Mouse (Mus musculus): Measurements from ENCODE around the gene Itgb5. TPM values are rescaled to one million over a fixed set of nuclear protein-coding genes. Genes with fewer than 3 reads are reported as not detected.

The Itgb5 gene
- polyA plus RNA-seq, 1 experiment, result 0.13 TPM

DNA sequence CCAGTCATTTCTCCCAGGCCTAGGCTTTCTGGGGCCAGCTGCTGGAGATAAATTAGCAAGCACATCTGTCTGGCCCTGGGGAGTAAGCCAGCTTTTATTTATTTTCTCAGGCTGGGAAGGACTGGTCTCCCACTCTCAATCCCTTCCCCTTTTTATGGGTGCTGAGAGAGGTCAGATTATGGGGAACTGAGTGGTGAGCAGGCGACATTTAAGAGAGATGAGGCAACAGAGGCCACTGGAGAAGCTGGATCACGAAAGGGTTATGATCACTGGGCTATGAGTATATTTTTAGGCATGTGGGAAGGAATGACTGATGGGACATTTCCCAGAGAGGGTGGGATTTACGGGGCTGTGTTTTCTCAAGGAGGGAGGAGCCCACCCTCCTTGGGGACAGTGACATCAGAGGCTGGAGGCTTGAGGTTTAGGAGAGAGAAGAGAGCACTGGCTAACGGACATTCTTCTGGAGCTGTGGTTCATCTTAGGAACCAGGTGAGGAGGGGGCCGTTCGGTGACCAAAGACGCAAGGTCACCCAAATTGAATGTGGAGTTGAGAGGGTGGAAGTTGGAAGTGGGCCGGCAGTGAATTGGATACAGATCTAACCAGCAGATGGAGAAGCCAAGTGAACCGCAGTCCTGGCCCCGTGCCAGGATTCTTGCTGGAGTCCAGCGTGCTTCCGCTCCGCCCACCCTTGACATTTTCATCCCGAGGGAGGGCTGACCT is 62.3 kb downstream of the Itgb5 start:
- H3K27me3 ChIP-seq (ENCODE audit: control insufficient read depth), result no peaks in the 10 kb centered on the region
- no peaks in the 10 kb centered on the region for H3K36me3 ChIP-seq (ENCODE audit: control insufficient read depth)
- H3K9me3 ChIP-seq (ENCODE audit: control insufficient read depth, low read length), result no peaks in the 10 kb centered on the region
- no peaks in the 10 kb centered on the region for H3K4me1 ChIP-seq (ENCODE audit: control insufficient read depth)
- H3K4me3 ChIP-seq (replicated peaks), result no peak overlapping the region
- TF ChIP-seq TAL1 (IDR thresholded peaks at IDR 0.05; ENCODE audit: low read length), result no peak
- no peak for TF ChIP-seq GATA1 (IDR thresholded peaks at IDR 0.05; ENCODE audit: low read length)

DNA sequence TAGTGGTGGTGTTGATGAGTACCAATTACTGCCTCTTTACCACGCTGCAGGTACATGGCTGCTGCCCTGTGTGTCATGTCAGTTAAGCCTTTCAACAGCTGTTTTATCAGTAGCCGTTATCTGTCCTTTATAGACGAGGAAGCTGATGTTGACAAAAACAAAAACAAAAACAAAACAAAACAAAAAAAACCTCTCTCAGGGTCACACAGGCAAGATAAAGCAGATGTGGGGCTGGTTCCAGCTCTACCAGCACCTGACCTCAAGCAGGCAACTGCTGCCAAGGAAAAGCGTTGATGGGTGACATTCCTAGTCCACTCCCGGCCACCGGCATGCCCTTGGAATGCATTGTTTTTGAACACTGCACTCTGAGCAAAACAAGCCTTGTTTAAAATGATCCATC is 63.1 kb downstream of the Itgb5 start:
- no peak for TF ChIP-seq TAL1 (IDR thresholded peaks at IDR 0.05; ENCODE audit: low read length)
- TF ChIP-seq GATA1 (IDR thresholded peaks at IDR 0.05; ENCODE audit: low read length), result no peak
- no peaks in the 10 kb centered on the region for H3K36me3 ChIP-seq (ENCODE audit: control insufficient read depth)
- H3K4me3 ChIP-seq (replicated peaks), result no peak overlapping the region
- no peaks in the 10 kb centered on the region for H3K27me3 ChIP-seq (ENCODE audit: control insufficient read depth)
- H3K9me3 ChIP-seq (ENCODE audit: control insufficient read depth, low read length), result no peaks in the 10 kb centered on the region
- no peaks in the 10 kb centered on the region for H3K4me1 ChIP-seq (ENCODE audit: control insufficient read depth)

DNA sequence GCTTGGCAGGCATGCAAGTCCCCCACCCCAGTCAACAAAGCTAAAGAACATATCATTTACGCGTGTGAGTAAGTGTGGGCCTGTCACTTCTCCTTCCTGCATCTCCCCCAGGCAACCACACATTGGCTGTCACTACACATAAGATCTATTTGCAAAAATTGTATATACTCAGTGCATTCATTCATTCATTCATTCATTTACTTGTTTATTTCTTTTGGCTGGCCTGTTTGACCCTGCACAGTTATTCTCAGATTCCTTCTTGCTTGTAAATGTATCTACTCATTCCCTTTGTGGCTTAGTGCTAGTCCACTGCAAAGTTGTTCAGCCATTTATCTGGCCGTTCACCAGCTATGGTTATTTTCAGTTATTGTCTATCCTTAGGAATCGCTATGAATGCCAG is 64.3 kb downstream of the Itgb5 start:
- TF ChIP-seq TAL1 (IDR thresholded peaks at IDR 0.05; ENCODE audit: low read length) (no peak), GATA1 (IDR thresholded peaks at IDR 0.05; ENCODE audit: low read length) (no peak)

GRCm38 (mm10) chr16:33894449-33894848 is 65.0 kb downstream of the Itgb5 start:
- TF ChIP-seq GATA1 (IDR thresholded peaks at IDR 0.05; ENCODE audit: low read length) (no peak), TAL1 (IDR thresholded peaks at IDR 0.05; ENCODE audit: low read length) (no peak)
- Histone ChIP-seq H3K27me3 (ENCODE audit: control insufficient read depth) (no peaks in the 10 kb centered on the region), H3K36me3 (ENCODE audit: control insufficient read depth) (no peaks in the 10 kb centered on the region), H3K9me3 (ENCODE audit: control insufficient read depth, low read length) (no peaks in the 10 kb centered on the region), H3K4me1 (ENCODE audit: control insufficient read depth) (no peaks in the 10 kb centered on the region), H3K4me3 (replicated peaks) (no peak overlapping the region)

More for the DNA sequence above, 64.3 kb downstream of the Itgb5 start:
- H3K4me3 ChIP-seq (replicated peaks), result no peak overlapping the region
- H3K9me3 ChIP-seq (ENCODE audit: control insufficient read depth, low read length), result no peaks in the 10 kb centered on the region
- no peaks in the 10 kb centered on the region for H3K4me1 ChIP-seq (ENCODE audit: control insufficient read depth)
- no peaks in the 10 kb centered on the region for H3K27me3 ChIP-seq (ENCODE audit: control insufficient read depth)
- no peaks in the 10 kb centered on the region for H3K36me3 ChIP-seq (ENCODE audit: control insufficient read depth)

DNA sequence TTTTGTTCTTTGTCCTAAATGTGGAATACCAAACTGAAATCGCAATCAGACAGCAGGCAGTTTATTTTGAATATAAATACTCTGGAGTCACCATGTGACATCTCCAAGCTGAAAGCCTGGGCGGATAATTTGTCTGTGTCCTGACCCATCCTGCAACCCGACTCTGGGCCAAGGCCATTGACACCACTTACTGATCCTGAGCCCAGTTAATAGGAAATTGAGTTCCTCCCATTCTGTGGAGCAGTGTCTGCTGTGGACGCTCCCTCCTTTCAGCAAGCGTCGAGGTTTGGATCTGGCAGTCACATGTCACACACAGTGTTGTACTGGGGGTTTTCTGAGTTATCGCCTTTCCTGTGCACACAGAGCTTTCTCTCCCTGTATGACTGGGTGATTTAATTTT is 66.2 kb downstream of the Itgb5 start:
- Histone ChIP-seq H3K4me1 (ENCODE audit: control insufficient read depth) (no peaks in the 10 kb centered on the region), H3K27me3 (ENCODE audit: control insufficient read depth) (no peaks in the 10 kb centered on the region), H3K9me3 (ENCODE audit: control insufficient read depth, low read length) (no peaks in the 10 kb centered on the region), H3K4me3 (replicated peaks) (no peak overlapping the region), H3K36me3 (ENCODE audit: control insufficient read depth) (no peaks in the 10 kb centered on the region; the same call in 1 of the 2 replicates)
- TF ChIP-seq TAL1 (IDR thresholded peaks at IDR 0.05; ENCODE audit: low read length), result no peak
- no peak for TF ChIP-seq GATA1 (IDR thresholded peaks at IDR 0.05; ENCODE audit: low read length)

DNA sequence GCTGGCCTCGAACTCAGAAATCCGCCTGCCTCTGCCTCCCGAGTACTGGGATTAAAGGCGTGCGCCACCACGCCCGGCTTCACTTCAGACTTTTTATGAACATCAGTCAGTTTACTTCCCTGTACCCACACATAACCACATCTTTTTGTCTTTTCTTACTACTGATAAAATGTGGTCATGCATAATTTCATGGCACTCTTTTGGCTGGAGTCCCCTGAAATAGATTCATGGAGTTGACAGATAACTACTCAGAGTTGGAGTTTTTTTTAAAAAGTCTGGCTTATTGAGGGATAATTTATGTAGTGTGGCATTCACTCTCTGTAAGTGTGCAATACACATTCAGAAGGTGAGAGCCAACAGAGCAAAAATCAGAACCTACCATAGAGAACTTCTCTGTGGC is 67.3 kb downstream of the Itgb5 start:
- Histone ChIP-seq H3K4me1 (ENCODE audit: control insufficient read depth) (no peaks in the 10 kb centered on the region), H3K27me3 (ENCODE audit: control insufficient read depth) (no peaks in the 10 kb centered on the region), H3K4me3 (replicated peaks) (no peak overlapping the region), H3K9me3 (ENCODE audit: control insufficient read depth, low read length) (no peaks in the 10 kb centered on the region), H3K36me3 (ENCODE audit: control insufficient read depth) (no peaks in the 10 kb centered on the region; the same call in 1 of the 2 replicates)
- TF ChIP-seq TAL1 (IDR thresholded peaks at IDR 0.05; ENCODE audit: low read length) (no peak), GATA1 (IDR thresholded peaks at IDR 0.05; ENCODE audit: low read length) (no peak)

DNA sequence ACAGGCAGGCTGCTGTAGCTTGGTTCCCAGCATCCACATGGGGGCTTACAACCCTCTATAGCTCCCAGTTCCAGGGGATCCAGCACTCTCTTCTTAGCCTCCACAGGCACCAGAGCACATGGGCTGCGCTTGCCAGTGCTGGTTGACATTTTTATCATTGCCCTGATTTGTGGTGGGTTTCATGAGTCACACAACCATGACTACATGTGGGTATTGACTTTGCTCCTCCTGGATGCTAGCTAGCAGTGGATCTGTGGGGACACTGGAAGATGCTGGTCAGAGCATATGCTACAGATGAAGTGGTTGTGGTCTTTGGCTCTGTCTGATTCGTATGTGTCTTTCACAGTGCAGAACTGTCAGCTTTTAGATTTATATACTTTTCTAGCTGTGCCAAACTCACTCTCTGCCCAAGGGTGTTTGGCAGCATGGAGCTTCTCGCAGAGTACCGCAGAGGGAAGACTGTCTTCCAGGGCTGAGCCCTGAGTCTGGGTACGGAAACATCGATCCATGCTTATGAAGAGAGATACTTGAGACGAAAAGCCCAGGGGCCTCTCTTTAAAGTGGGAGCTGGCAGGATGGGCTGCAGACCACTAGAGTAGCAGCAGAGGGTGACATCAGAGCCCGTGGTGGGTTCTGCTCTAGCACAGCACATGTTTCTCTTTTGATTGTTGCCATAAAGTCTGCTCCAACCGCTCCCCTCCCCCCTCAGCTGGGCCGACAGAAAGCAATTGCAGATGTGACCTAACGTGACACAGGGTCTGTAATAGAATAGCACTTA is 74.4 kb downstream of the Itgb5 start:
- H3K4me1 ChIP-seq (ENCODE audit: control insufficient read depth), result no peaks in the 10 kb centered on the region
- TF ChIP-seq TAL1 (IDR thresholded peaks at IDR 0.05; ENCODE audit: low read length), result no peak
- TF ChIP-seq GATA1 (IDR thresholded peaks at IDR 0.05; ENCODE audit: low read length), result no peak
- H3K4me3 ChIP-seq (replicated peaks), result no peak overlapping the region
- H3K36me3 ChIP-seq (ENCODE audit: control insufficient read depth), result no peaks in the 10 kb centered on the region; the same call in 1 of the 2 replicates
- no peaks in the 10 kb centered on the region for H3K27me3 ChIP-seq (ENCODE audit: control insufficient read depth)
- H3K9me3 ChIP-seq (ENCODE audit: control insufficient read depth, low read length), result no peaks in the 10 kb centered on the region

DNA sequence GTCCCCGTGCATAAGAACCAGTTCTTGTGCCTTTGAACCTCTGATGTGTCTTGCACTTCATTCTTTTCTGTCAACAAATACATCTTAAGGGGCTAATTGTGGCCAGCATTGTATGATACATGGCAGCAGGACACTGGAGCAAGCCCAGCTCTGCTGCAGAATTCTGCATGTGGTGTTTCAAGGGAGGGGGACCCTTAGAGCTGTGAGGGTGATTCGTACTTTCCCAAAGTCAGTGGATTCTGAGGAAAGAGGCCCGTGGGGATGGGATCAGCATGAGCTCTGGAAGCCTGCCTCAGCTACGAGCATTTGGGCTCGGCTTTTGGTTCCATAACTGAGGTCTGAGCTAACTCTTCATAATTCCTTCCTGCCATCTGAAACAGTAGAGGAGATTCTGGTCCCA is 75.1 kb downstream of the Itgb5 start:
- H3K4me3 ChIP-seq (replicated peaks), result no peak overlapping the region
- no peaks in the 10 kb centered on the region for H3K9me3 ChIP-seq (ENCODE audit: control insufficient read depth, low read length)
- no peaks in the 10 kb centered on the region; the same call in 1 of the 2 replicates for H3K36me3 ChIP-seq (ENCODE audit: control insufficient read depth)
- no peak for TF ChIP-seq GATA1 (IDR thresholded peaks at IDR 0.05; ENCODE audit: low read length)
- TF ChIP-seq TAL1 (IDR thresholded peaks at IDR 0.05; ENCODE audit: low read length), result no peak
- no peaks in the 10 kb centered on the region for H3K27me3 ChIP-seq (ENCODE audit: control insufficient read depth)
- H3K4me1 ChIP-seq (ENCODE audit: control insufficient read depth), result no peaks in the 10 kb centered on the region

DNA sequence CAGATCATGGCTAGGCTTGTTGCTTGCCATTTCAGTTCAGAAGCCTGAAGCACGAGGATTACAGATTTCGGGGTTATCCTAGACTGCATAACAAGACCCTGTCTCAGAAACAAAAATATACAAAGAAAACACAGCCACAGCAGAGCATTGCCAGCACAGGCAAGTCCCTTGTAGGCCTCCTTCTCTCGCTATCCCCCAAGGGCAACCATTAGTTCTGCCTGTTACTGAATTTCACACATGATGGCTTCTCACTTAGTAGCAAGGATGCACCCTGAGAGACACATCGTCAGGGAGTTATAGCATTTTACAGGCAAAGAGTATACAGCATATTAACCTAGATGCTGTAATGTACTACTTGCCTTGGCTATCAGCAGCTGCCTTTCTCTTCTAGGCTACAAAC is 78.8 kb downstream of the Itgb5 start:
- H3K9me3 ChIP-seq (ENCODE audit: control insufficient read depth, low read length), result no peaks in the 10 kb centered on the region
- no peaks in the 10 kb centered on the region for H3K27me3 ChIP-seq (ENCODE audit: control insufficient read depth)
- TF ChIP-seq GATA1 (IDR thresholded peaks at IDR 0.05; ENCODE audit: low read length) (no peak), TAL1 (IDR thresholded peaks at IDR 0.05; ENCODE audit: low read length) (no peak)
- H3K36me3 ChIP-seq (ENCODE audit: control insufficient read depth), result no peaks in the 10 kb centered on the region; the same call in 1 of the 2 replicates
- no peaks in the 10 kb centered on the region for H3K4me1 ChIP-seq (ENCODE audit: control insufficient read depth)
- H3K4me3 ChIP-seq (replicated peaks), result no peak overlapping the region

Measured in erythroblast, embryonic 14.5 days (primary cell).